Mouse (Mus musculus) heart, adult 11 months (tissue): ENCODE measurements around the gene Rab17.
A peak's percentile ranks its signal among the peaks of the same experiment; 100 is the strongest.

ENCODE experiments used
- DNase-seq: peaks from one replicate; pipeline ENCODE4 v3.0.0; 2022

Gene Rab17

GRCm38 (mm10) chr1:90981346-90981745 is 11.9 kb upstream of the Rab17 start:
- peak; percentile 90 for DNase-seq

GRCm38 (mm10) chr1:90980638-90981330 is 11.3 kb upstream of the Rab17 start:
- peak; percentile 91 for DNase-seq

GRCm38 (mm10) chr1:90975960-90976359 is 6.5 kb upstream of the Rab17 start:
- no peak for DNase-seq

GRCm38 (mm10) chr1:90974906-90975649 is 5.6 kb upstream of the Rab17 start:
- peak; percentile 98 for DNase-seq

- DNase-seq, result no peak
Observed at GRCm38 (mm10) chr1:90973574-90973911, 4.1 kb upstream of the Rab17 start.

GRCm38 (mm10) chr1:90972911-90973573 is 3.6 kb upstream of the Rab17 start:
- peak; percentile 98 for DNase-seq

GRCm38 (mm10) chr1:90969881-90970390 is 475 bp upstream of the Rab17 start:
- peak; percentile 82 for DNase-seq

GRCm38 (mm10) chr1:90968649-90969048 is 812 bp downstream of the Rab17 start:
- DNase-seq, result peak; percentile 44

GRCm38 (mm10) chr1:90967583-90967982 is 1.9 kb downstream of the Rab17 start:
- peak; percentile 97 for DNase-seq

- DNase-seq, result no peak
Observed at GRCm38 (mm10) chr1:90962994-90963393, 6.5 kb downstream of the Rab17 start.

- no peak for DNase-seq
Observed at GRCm38 (mm10) chr1:90962526-90962925, 6.9 kb downstream of the Rab17 start.

GRCm38 (mm10) chr1:90956245-90957096 is 13.0 kb downstream of the Rab17 start:
- DNase-seq, result peak; percentile 93

- DNase-seq, result no peak
Observed at GRCm38 (mm10) chr1:90953688-90954087, 15.8 kb downstream of the Rab17 start.

- no peak for DNase-seq
Observed at GRCm38 (mm10) chr1:90952808-90953207, 16.7 kb downstream of the Rab17 start, which contains the start of gene Prlh. Gene Prlh, plus strand, starts transcription at chr1:90953108.

GRCm38 (mm10) chr1:90951670-90952069 is 17.8 kb downstream of the Rab17 start:
- DNase-seq, result peak; percentile 94

- no peak for DNase-seq
Observed at GRCm38 (mm10) chr1:90949309-90949708, 20.2 kb downstream of the Rab17 start.

GRCm38 (mm10) chr1:90947252-90947651 is 22.2 kb downstream of the Rab17 start:
- DNase-seq, result no peak

GRCm38 (mm10) chr1:90945171-90945570 is 24.3 kb downstream of the Rab17 start:
- DNase-seq, result no peak

- DNase-seq, result peak; percentile 94
Observed at GRCm38 (mm10) chr1:90939980-90940379, 29.5 kb downstream of the Rab17 start.

GRCm38 (mm10) chr1:90936990-90937389 is 32.5 kb downstream of the Rab17 start:
- no peak for DNase-seq

- DNase-seq, result peak; percentile 95
Observed at GRCm38 (mm10) chr1:90933001-90933400, 36.5 kb downstream of the Rab17 start.

GRCm38 (mm10) chr1:90928575-90928934 is 40.9 kb downstream of the Rab17 start:
- peak; percentile 94 for DNase-seq
